Mouse (Mus musculus) midbrain, embryonic 11.5 days (tissue): ENCODE measurements around the gene Gxylt2. TPM values are rescaled to one million over a fixed set of nuclear protein-coding genes. Genes with fewer than 3 reads are reported as not detected.
A peak's percentile ranks its signal among the peaks of the same experiment; 100 is the strongest.

Source experiments
- ATAC-seq: fragments of 200-750 bp; cut with Nextera tagmentation; 2 replicates; pipeline ENCODE4 v1.8.0; 2017; ENCODE audit warnings: moderate TSS enrichment, moderate library complexity; ENCODE audit not compliant: low FRiP score
- DNase-seq: peaks from one replicate; pipeline ENCODE4 v3.0.0; 2015; ENCODE audit warnings: low spot score; ENCODE audit errors: missing footprints
- H3K27ac ChIP-seq: fragments of 300-500 bp; sonication (generic); 2 replicates; pipeline ENCODE4 v1.5.1; 2014; ENCODE audit warnings: low read depth, low read length
- H3K27me3 ChIP-seq: fragments of 300-500 bp; sonication (generic); 2 replicates; pipeline ENCODE4 v1.6.1; 2014; ENCODE audit warnings: mild to moderate bottlenecking, low read length, moderate library complexity, mixed read lengths; ENCODE audit not compliant: control insufficient read depth, insufficient read depth
- H3K36me3 ChIP-seq: fragments of 300-500 bp; sonication (generic); 2 replicates; pipeline ENCODE4 v1.6.1; 2014; ENCODE audit warnings: mild to moderate bottlenecking, low read length, moderate library complexity, mixed read lengths; ENCODE audit not compliant: control insufficient read depth, insufficient read depth
- H3K4me1 ChIP-seq: fragments of 300-500 bp; sonication (generic); 2 replicates; pipeline ENCODE4 v1.6.1; 2014; ENCODE audit warnings: low read length; ENCODE audit not compliant: control insufficient read depth, insufficient read depth
- H3K4me2 ChIP-seq: fragments of 300-500 bp; sonication (generic); 2 replicates; pipeline ENCODE4 v1.6.1; 2014; ENCODE audit warnings: mild to moderate bottlenecking, moderate library complexity
- H3K4me3 ChIP-seq: fragments of 300-500 bp; sonication (generic); 2 replicates; pipeline ENCODE4 v1.5.1; 2014; ENCODE audit warnings: low read depth, low read length
- H3K9ac ChIP-seq: fragments of 300-500 bp; sonication (generic); 2 replicates; pipeline ENCODE4 v1.6.1; 2014; ENCODE audit warnings: low read length
- H3K9me3 ChIP-seq: fragments of 300-500 bp; sonication (generic); 2 replicates; pipeline ENCODE4 v1.6.1; 2016; ENCODE audit warnings: low read length; ENCODE audit not compliant: control insufficient read depth
- WGBS: fragments of 180-500 bp; shearing (Covaris S2); extraction: QIAGEN DNeasy Blood & Tissue Kit; methylation state at CpG from one replicate; pipeline ENCODE4 v1.1.7; 2014; 5-methylcytosine and 5-hydroxymethylcytosine counted together
- polyA plus RNA-seq: library from polyadenylated mRNA; unstranded; fragments of >200 nt; fragmentation: Nextera tagmentation; extraction: Ambion mirVana; gene quantifications from 2 replicates; pipeline ENCODE4 v1.2.1, GENCODE M21; 2014

The Gxylt2 gene
- polyA plus RNA-seq, 1 experiment from 2014 or later = 3.8 TPM

GRCm38 (mm10) chr6:100821367-100821766 is 116.8 kb downstream of the Gxylt2 start:
- DNase-seq = no peak
- WGBS = 87% methylated on average over 2 of the region's 2 CpGs
- no peak overlapping the region for H3K27ac ChIP-seq
- no peak overlapping the region for H3K9ac ChIP-seq
- ATAC-seq = no peak
- no peaks in the 10 kb centered on the region for H3K9me3 ChIP-seq
- H3K36me3 ChIP-seq = no peaks in the 10 kb centered on the region
- H3K27me3 ChIP-seq = no peaks in the 10 kb centered on the region
- H3K4me3 ChIP-seq = no peak overlapping the region
- no peaks in the 10 kb centered on the region for H3K4me1 ChIP-seq
- no peak overlapping the region for H3K4me2 ChIP-seq

- no peak overlapping the region for H3K9ac ChIP-seq
- ATAC-seq (no peak), DNase-seq (no peak)
- no peaks in the 10 kb centered on the region for H3K36me3 ChIP-seq
- no peak overlapping the region for H3K4me2 ChIP-seq
- H3K4me1 ChIP-seq = no peaks in the 10 kb centered on the region
- H3K4me3 ChIP-seq = no peak overlapping the region
- H3K27ac ChIP-seq = no peak overlapping the region
- no peaks in the 10 kb centered on the region for H3K27me3 ChIP-seq
- H3K9me3 ChIP-seq = no peaks in the 10 kb centered on the region
- 91% methylated on average over 1 of the region's 1 CpGs for WGBS
These were observed 118.8 kb downstream of the Gxylt2 start for GRCm38 (mm10) chr6:100823356-100823755.

- H3K36me3 ChIP-seq = no peaks in the 10 kb centered on the region
- ATAC-seq = no peak
- WGBS = 73% methylated on average over 7 of the region's 7 CpGs
- no peaks in the 10 kb centered on the region for H3K27me3 ChIP-seq
- no peaks in the 10 kb centered on the region for H3K9me3 ChIP-seq
- no peak overlapping the region for H3K4me2 ChIP-seq
- no peak overlapping the region for H3K9ac ChIP-seq
- no peak overlapping the region for H3K4me3 ChIP-seq
- no peak overlapping the region for H3K27ac ChIP-seq
- DNase-seq = no peak
- no peaks in the 10 kb centered on the region for H3K4me1 ChIP-seq
These were observed 119.9 kb downstream of the Gxylt2 start for GRCm38 (mm10) chr6:100824381-100824965.

DNA sequence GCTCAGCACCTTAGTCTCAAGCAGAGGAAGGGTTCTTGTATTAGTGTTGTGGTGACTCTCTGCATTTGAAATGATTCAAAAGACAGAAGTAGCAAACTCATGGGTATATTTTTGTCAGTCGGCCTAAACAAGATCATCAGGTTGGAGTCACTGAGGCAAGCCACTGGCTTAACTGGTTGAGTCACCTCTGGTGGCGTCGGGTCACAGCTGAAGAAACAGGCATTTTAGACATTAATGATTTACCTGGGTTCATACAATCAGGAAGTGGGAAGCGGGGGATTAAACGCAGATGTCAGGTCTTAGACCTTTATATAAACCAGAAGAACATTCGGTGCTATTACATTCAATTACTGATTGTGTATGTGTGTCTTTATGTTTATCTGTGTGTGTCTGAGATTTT is 121.5 kb downstream of the Gxylt2 start:
- H3K27me3 ChIP-seq = no peaks in the 10 kb centered on the region
- no peak overlapping the region for H3K27ac ChIP-seq
- 90% methylated on average over 6 of the region's 6 CpGs for WGBS
- H3K9me3 ChIP-seq = no peaks in the 10 kb centered on the region
- H3K4me1 ChIP-seq = no peaks in the 10 kb centered on the region
- H3K4me2 ChIP-seq = no peak overlapping the region
- H3K36me3 ChIP-seq = no peaks in the 10 kb centered on the region
- DNase-seq = no peak
- ATAC-seq = no peak
- no peak overlapping the region for H3K4me3 ChIP-seq
- H3K9ac ChIP-seq = no peak overlapping the region

- WGBS = 89% methylated on average over 7 of the region's 7 CpGs
These were observed 124.0 kb downstream of the Gxylt2 start for GRCm38 (mm10) chr6:100828565-100828964.

GRCm38 (mm10) chr6:100829770-100830169 is 125.2 kb downstream of the Gxylt2 start:
- H3K9ac ChIP-seq = no peak overlapping the region
- no peaks in the 10 kb centered on the region for H3K36me3 ChIP-seq
- WGBS = 79% methylated on average over 5 of the region's 5 CpGs
- no peaks in the 10 kb centered on the region for H3K27me3 ChIP-seq
- H3K4me3 ChIP-seq = no peak overlapping the region
- no peak for DNase-seq
- peaks cover 4% of the 10 kb centered on the region; the same call in 1 of the 2 replicates for H3K4me1 ChIP-seq
- no peaks in the 10 kb centered on the region for H3K9me3 ChIP-seq
- no peak overlapping the region for H3K27ac ChIP-seq
- no peak overlapping the region for H3K4me2 ChIP-seq
- ATAC-seq = no peak

More at GRCm38 (mm10) chr6:100828565-100828964, 124.0 kb downstream of the Gxylt2 start:
- Histone ChIP-seq H3K27ac (no peak overlapping the region), H3K4me2 (no peak overlapping the region), H3K9me3 (no peaks in the 10 kb centered on the region), H3K9ac (no peak overlapping the region), H3K36me3 (no peaks in the 10 kb centered on the region), H3K4me1 (no peaks in the 10 kb centered on the region), H3K27me3 (no peaks in the 10 kb centered on the region), H3K4me3 (no peak overlapping the region)
- DNase-seq (no peak), ATAC-seq (no peak)

DNA sequence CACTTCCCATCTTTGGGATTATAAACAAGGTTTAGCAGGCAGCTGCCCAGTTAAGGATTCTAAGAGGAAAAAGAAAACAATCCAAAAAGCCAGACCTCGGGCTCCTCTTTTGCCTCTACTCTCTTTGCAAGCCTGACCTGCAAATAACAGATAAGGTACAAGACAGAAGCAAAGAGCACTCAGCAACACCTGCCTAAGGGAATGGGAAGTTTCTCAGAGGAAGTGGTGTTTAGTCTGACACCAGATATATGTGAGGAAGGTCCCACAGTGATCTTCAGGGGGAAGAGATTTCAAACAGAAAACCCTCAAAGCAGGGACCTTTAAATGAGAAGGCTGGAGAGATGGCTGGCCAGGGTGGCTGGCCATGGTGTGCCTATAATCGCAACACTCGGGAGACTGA is 126.7 kb downstream of the Gxylt2 start:
- no peak for ATAC-seq
- WGBS = 90% methylated on average over 3 of the region's 3 CpGs
- DNase-seq = no peak
- Histone ChIP-seq H3K27me3 (no peaks in the 10 kb centered on the region), H3K4me3 (no peak overlapping the region), H3K36me3 (peaks cover 9% of the 10 kb centered on the region), H3K9me3 (no peaks in the 10 kb centered on the region), H3K4me2 (no peak overlapping the region), H3K4me1 (peaks cover 5% of the 10 kb centered on the region; the same call in 1 of the 2 replicates), H3K9ac (no peak overlapping the region), H3K27ac (no peak overlapping the region)

DNA sequence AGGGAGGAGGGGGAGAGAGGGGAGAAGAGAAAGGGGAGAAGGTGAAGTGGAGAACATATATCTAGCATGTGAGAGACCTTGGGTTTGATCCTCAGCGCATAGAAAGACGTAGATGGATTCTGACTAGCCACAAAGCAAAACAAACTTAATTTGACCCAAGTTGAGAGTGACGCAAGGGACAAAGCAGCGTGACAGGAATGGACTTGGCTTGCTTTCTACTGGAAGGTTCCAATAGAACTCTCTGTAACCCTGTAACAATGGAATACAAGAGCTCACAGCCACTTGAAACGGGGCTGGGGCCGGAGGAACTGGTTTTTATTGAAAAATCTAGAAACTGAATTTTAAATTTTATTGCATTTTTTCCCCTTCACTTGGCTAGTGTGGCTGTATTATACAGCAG is 127.2 kb downstream of the Gxylt2 start:
- no peak for DNase-seq
- ATAC-seq = no peak
- H3K9ac ChIP-seq = no peak overlapping the region
- 91% methylated on average over 6 of the region's 6 CpGs for WGBS
- peaks cover 5% of the 10 kb centered on the region; the same call in 1 of the 2 replicates for H3K4me1 ChIP-seq
- H3K4me2 ChIP-seq = no peak overlapping the region
- H3K27ac ChIP-seq = no peak overlapping the region
- peaks cover 11% of the 10 kb centered on the region for H3K36me3 ChIP-seq
- H3K9me3 ChIP-seq = no peaks in the 10 kb centered on the region
- H3K27me3 ChIP-seq = no peaks in the 10 kb centered on the region
- H3K4me3 ChIP-seq = no peak overlapping the region

GRCm38 (mm10) chr6:100833355-100833754 is 128.8 kb downstream of the Gxylt2 start, which contains the start of gene Ppp4r2:
Gene Ppp4r2 (plus strand): TSS chr6:100833622.
- Histone ChIP-seq H3K4me2 (peak within 1 kb of the TSS; percentile 47), H3K27ac (peak within 1 kb of the TSS; percentile 73), H3K27me3 (no peaks in the 10 kb centered on the region), H3K36me3 (peaks cover 18% of the 10 kb centered on the region), H3K4me3 (peak within 1 kb of the TSS; percentile 89), H3K4me1 (peaks cover 5% of the 10 kb centered on the region; the same call in 1 of the 2 replicates), H3K9me3 (no peaks in the 10 kb centered on the region), H3K9ac (peak within 1 kb of the TSS; percentile 90)
- peak; percentile 96 for ATAC-seq
- under 1% methylated on average over 33 of the region's 50 CpGs for WGBS
- DNase-seq = peak; percentile 100
